Mouse (Mus musculus): ENCODE data around the gene Cst12. TPM values are rescaled to one million over a fixed set of nuclear protein-coding genes. Genes with fewer than 3 reads are reported as not detected.

Cst12 gene
- not detected in 2 replicates for polyA plus RNA-seq (2012; rRNA removed; ENCODE audit: low replicate concordance)

GRCm38 (mm10) chr2:148789142-148789541, at the start of gene Cst12:
Gene Cst12 (plus strand): TSS chr2:148789361.

GRCm38 (mm10) chr2:148750058-148750457, 39.1 kb upstream of the Cst12 start, which contains the start of gene Cstl1:
Gene Cstl1 (plus strand): TSS chr2:148750358.

GRCm38 (mm10) chr2:148771397-148771796, 17.8 kb upstream of the Cst12 start, which contains the start of gene Cst11:
Gene Cst11 (minus strand): TSS chr2:148771497.

GRCm38 (mm10) chr2:148781709-148782108, 7.5 kb upstream of the Cst12 start, which contains the start of gene 8030411F24Rik:
Gene 8030411F24Rik (plus strand): TSS chr2:148782009.

GRCm38 (mm10) chr2:148798485-148798884, 9.3 kb downstream of the Cst12 start, which contains the start of gene Cst8:
Gene Cst8 (plus strand): TSS chr2:148798785.

GRCm38 (mm10) chr2:148819909-148820308, 30.7 kb downstream of the Cst12 start, which contains the start of gene Cst13:
Gene Cst13 (plus strand): TSS chr2:148820081.

GRCm38 (mm10) chr2:148834912-148835311, 45.8 kb downstream of the Cst12 start, which contains the start of gene Cst9:
Gene Cst9 (plus strand): TSS chr2:148835147.

Other genes starting within 250 kb of the Cst12 start
- 14.5 and 19.0 TPM in 2 replicates for gene Nxt1, start 116.8 kb upstream of the Cst12 start, polyA plus RNA-seq (2012; rRNA removed; ENCODE audit: low replicate concordance)
- 11.3 and 12.8 TPM in 2 replicates for gene Gzf1, start 108.3 kb upstream of the Cst12 start, polyA plus RNA-seq (2012; rRNA removed; ENCODE audit: low replicate concordance)
- gene Napb, start 56.9 kb upstream of the Cst12 start, polyA plus RNA-seq (2012; rRNA removed; ENCODE audit: low replicate concordance): 0.32 and 2.0 TPM in 2 replicates
- gene Cstl1, start 39.0 kb upstream of the Cst12 start, polyA plus RNA-seq (2012; rRNA removed; ENCODE audit: low replicate concordance): not detected in 2 replicates
- gene Cst11, start 17.9 kb upstream of the Cst12 start, polyA plus RNA-seq (2012; rRNA removed; ENCODE audit: low replicate concordance): not detected in 2 replicates
- not detected in 2 replicates for gene 8030411F24Rik, start 7.4 kb upstream of the Cst12 start, polyA plus RNA-seq (2012; rRNA removed; ENCODE audit: low replicate concordance)
- gene Cst8, start 9.4 kb downstream of the Cst12 start, polyA plus RNA-seq (2012; rRNA removed; ENCODE audit: low replicate concordance): not detected in 2 replicates
- gene Cst13, start 30.7 kb downstream of the Cst12 start, polyA plus RNA-seq (2012; rRNA removed; ENCODE audit: low replicate concordance): not detected in 2 replicates
- gene Cst9, start 45.8 kb downstream of the Cst12 start, polyA plus RNA-seq (2012; rRNA removed; ENCODE audit: low replicate concordance): not detected in 2 replicates
- 0.80 TPM in 1 of 2 replicates, not detected in the other for gene 9230104L09Rik, start 75.7 kb downstream of the Cst12 start, polyA plus RNA-seq (2012; rRNA removed; ENCODE audit: low replicate concordance)
- gene Cst3, start 86.3 kb downstream of the Cst12 start, polyA plus RNA-seq (2012; rRNA removed; ENCODE audit: low replicate concordance): 1,653 and 1,659 TPM in 2 replicates
- gene Gm1330, start 213.9 kb downstream of the Cst12 start, polyA plus RNA-seq (2012; rRNA removed; ENCODE audit: low replicate concordance): not detected in 2 replicates
- gene Gm10750, start 227.9 kb downstream of the Cst12 start, polyA plus RNA-seq (2012; rRNA removed; ENCODE audit: low replicate concordance): not detected in 2 replicates

All from mammary gland, adult 2 months (tissue).